8 mouse cellular contexts compared by ENCODE assay signal in the genomic region with DNA sequence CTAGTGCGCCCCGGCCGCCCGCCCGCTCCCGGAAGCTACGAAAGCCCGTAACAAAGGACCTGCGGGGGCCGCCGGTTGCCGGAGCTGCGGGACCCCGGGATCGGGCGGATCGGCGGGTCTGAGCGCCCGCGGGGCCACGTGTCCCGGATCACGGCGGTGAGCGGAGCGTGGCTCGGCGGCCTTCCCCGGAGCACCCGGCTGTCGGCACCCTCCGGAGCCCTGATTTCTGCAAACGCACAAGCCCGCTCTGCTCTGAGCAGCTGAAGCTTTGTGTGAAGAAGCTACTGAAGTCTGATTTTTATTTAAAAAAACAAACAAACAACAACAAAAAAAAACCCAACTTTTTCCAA. TPM values are rescaled to one million over a fixed set of nuclear protein-coding genes. Genes with fewer than 3 reads are reported as not detected.
DNase-seq lines count a peak whose midpoint lies in the region; ATAC-seq and TF ChIP-seq lines count a peak whose summit lies in the region.

No protein-coding gene starts in this region.

- no peaks in the 10 kb centered on the region for H3K9me3 ChIP-seq in kidney, embryonic 16.5 days (ENCODE audit: low read length)
- no peaks in the 10 kb centered on the region for H3K9me3 ChIP-seq in midbrain, postnatal 0 days (ENCODE audit: low read length)

- H3K36me3 ChIP-seq in kidney, embryonic 16.5 days (ENCODE audit: insufficient read depth, low read length) = peaks cover 14% of the 10 kb centered on the region; the same call in 1 of the 2 replicates
- H3K36me3 ChIP-seq in midbrain, postnatal 0 days (ENCODE audit: insufficient read depth, low read length) = 0 out of 2 replicates have a peak, but pooled peaks cover 3% of the 10 kb centered on the region

- DNase-seq in kidney, adult 18-20 months = no peak
- peak; percentile 27 for DNase-seq in c-Kit-negative CD71-positive TER-119-positive erythroid progenitor cells, embryonic 14.5 days (ENCODE audit: low read depth, low spot score)
- no peak for DNase-seq in midbrain, postnatal 0 days (ENCODE audit: low spot score)
- no peak for DNase-seq in cerebellum, adult 11-12 months
- no peak for DNase-seq in gastrocnemius, postnatal 4 days (ENCODE audit: low spot score in 2 of 2)
- DNase-seq in embryo, embryonic 11 days = no peak

- H3K9ac ChIP-seq in kidney, embryonic 16.5 days (replicated peaks; ENCODE audit: low read length) = peak overlapping the region; percentile 89
- H3K9ac ChIP-seq in midbrain, postnatal 0 days (replicated peaks; ENCODE audit: low read length, poor library complexity, severe bottlenecking) = peak overlapping the region; percentile 81

- H3K4me3 ChIP-seq in kidney, embryonic 16.5 days (ENCODE audit: low read length) = peak overlapping the region; percentile 82
- H3K4me3 ChIP-seq in midbrain, postnatal 0 days (ENCODE audit: low read depth, low read length) = peak overlapping the region; percentile 86

- no peaks in the 10 kb centered on the region for H3K27me3 ChIP-seq in kidney, embryonic 16.5 days (ENCODE audit: insufficient read depth, low read length)
- no peaks in the 10 kb centered on the region for H3K27me3 ChIP-seq in midbrain, postnatal 0 days (ENCODE audit: insufficient read depth, low read length)

- TF ChIP-seq CTCF in midbrain, postnatal 0 days (IDR thresholded peaks at IDR 0.05) = no peak

- peak; percentile 57 for ATAC-seq in kidney, embryonic 16.5 days (ENCODE audit: low FRiP score, low TSS enrichment)
- peak; percentile 51 for ATAC-seq in inflammation-experienced regulatory T-cells, adult 6 months
- peak; percentile 47; the same call in 1 of the 2 replicates for ATAC-seq in midbrain, postnatal 0 days (ENCODE audit: low FRiP score)

- H3K4me2 ChIP-seq in kidney, embryonic 16.5 days (replicated peaks; ENCODE audit: low read depth, low read length) = peak overlapping the region; percentile 86
- H3K4me2 ChIP-seq in midbrain, postnatal 0 days (ENCODE audit: low read depth, low read length, poor library complexity, severe bottlenecking) = peak overlapping the region; percentile 78

- H3K4me1 ChIP-seq in kidney, embryonic 16.5 days (ENCODE audit: insufficient read depth, low read length) = peaks cover 32% of the 10 kb centered on the region
- H3K4me1 ChIP-seq in midbrain, postnatal 0 days (ENCODE audit: insufficient read depth, low read length) = peaks cover 9% of the 10 kb centered on the region; the same call in 1 of the 2 replicates

- H3K27ac ChIP-seq in kidney, embryonic 16.5 days (ENCODE audit: low read length) = peak overlapping the region; percentile 69
- peak overlapping the region; percentile 80 for H3K27ac ChIP-seq in midbrain, postnatal 0 days (ENCODE audit: low read depth, low read length)

- WGBS in kidney, embryonic 16.5 days = under 1% methylated on average over 35 of the region's 35 CpGs
- WGBS in midbrain, postnatal 0 days = under 1% methylated on average over 35 of the region's 35 CpGs

RNA-seq across cellular contexts. Expression of gene Proser1, which starts 0.3 kb away (rescaled TPM):
- polyA plus RNA-seq in kidney, embryonic 16.5 days (2015; fragmentation: Nextera tagmentation; extraction: Ambion mirVana) = 19.6 and 25.0 TPM in 2 replicates
- 10 to 100 TPM in 2 of 3 experiments, 1 to 10 TPM in 1; 8.9 to 10.9 (median 10.3) TPM for polyA plus RNA-seq in inflammation-experienced regulatory T-cells, adult 6 months (2017; shearing (Covaris generic))
- total RNA-seq in midbrain, postnatal 0 days (2014; rRNA removed) = 4.6 and 4.9 TPM in 2 replicates
- polyA plus RNA-seq in midbrain, postnatal 0 days (2015; fragmentation: Nextera tagmentation; extraction: Ambion mirVana) = 10.7 and 15.1 TPM in 2 replicates
- total RNA-seq in gastrocnemius, postnatal 4 days (2021) = 10 to 100 TPM; 14.8 to 19.7 TPM

RNA-seq across cellular contexts. Expression of gene Nhlrc3, which starts 0.6 kb away (rescaled TPM):
- 11.5 and 11.9 TPM in 2 replicates for polyA plus RNA-seq in kidney, embryonic 16.5 days (2015; fragmentation: Nextera tagmentation; extraction: Ambion mirVana)
- 10 to 100 TPM; 11.8 to 16.1 (median 13.2) TPM for polyA plus RNA-seq in inflammation-experienced regulatory T-cells, adult 6 months (2017; shearing (Covaris generic))
- total RNA-seq in midbrain, postnatal 0 days (2014; rRNA removed) = 13.1 and 16.9 TPM in 2 replicates
- polyA plus RNA-seq in midbrain, postnatal 0 days (2015; fragmentation: Nextera tagmentation; extraction: Ambion mirVana) = 8.0 and 9.0 TPM in 2 replicates
- 1 to 10 TPM; 7.3 to 7.9 TPM for total RNA-seq in gastrocnemius, postnatal 4 days (2021)

RNA-seq across cellular contexts. Expression of gene Stoml3, which starts 24.7 kb away (rescaled TPM):
- polyA plus RNA-seq in kidney, embryonic 16.5 days (2015; fragmentation: Nextera tagmentation; extraction: Ambion mirVana) = 0.09 and 0.22 TPM in 2 replicates
- polyA plus RNA-seq in inflammation-experienced regulatory T-cells, adult 6 months (2017; shearing (Covaris generic)) = not detected
- 0.14 and 0.93 TPM in 2 replicates for total RNA-seq in midbrain, postnatal 0 days (2014; rRNA removed)
- polyA plus RNA-seq in midbrain, postnatal 0 days (2015; fragmentation: Nextera tagmentation; extraction: Ambion mirVana) = 0.38 TPM in 1 of 2 replicates, not detected in the other
- not detected for total RNA-seq in gastrocnemius, postnatal 4 days (2021)
